In genomic region chr14:120626223-120626935, GRCm38 (mm10) we compare ENCODE assay signal across 11 mouse cellular contexts.
DNase-seq lines count a peak whose midpoint lies in the region; ATAC-seq lines count a peak whose summit lies in the region.
"Had no signal": no experiment of that assay in that cellular context is flagged by ENCODE, and none has a peak within 500 bp of the region (broad histone marks: within the 10 kb centered on the region; RNA-seq: fewer than 3 reads in every experiment).

No protein-coding gene starts in this region.

- no peak overlapping the region for H3K4me3 ChIP-seq in forebrain, embryonic 16.5 days (replicated peaks; ENCODE audit: low read length)
- H3K4me3 ChIP-seq in midbrain, embryonic 14.5 days (replicated peaks; ENCODE audit: low read depth, low read length): no peak overlapping the region
- no peak overlapping the region for H3K4me3 ChIP-seq in liver, embryonic 11.5 days (ENCODE audit: low read depth, low read length)
- H3K4me3 ChIP-seq: embryonic facial prominence, embryonic 13.5 days had no signal

- WGBS in forebrain, embryonic 16.5 days: 58% methylated on average over 9 of the region's 9 CpGs
- WGBS in midbrain, embryonic 14.5 days: 53% methylated on average over 9 of the region's 9 CpGs
- WGBS in liver, embryonic 11.5 days: 86% methylated on average over 9 of the region's 9 CpGs

- H3K27ac ChIP-seq in forebrain, embryonic 16.5 days (ENCODE audit: low read length): no peak overlapping the region; the same call in 1 of the 2 replicates
- H3K27ac ChIP-seq in midbrain, embryonic 14.5 days (replicated peaks; ENCODE audit: low read depth, low read length): peak overlapping the region; percentile 84
- H3K27ac ChIP-seq in liver, embryonic 11.5 days (ENCODE audit: low read depth, low read length): no peak overlapping the region
- H3K27ac ChIP-seq: embryonic facial prominence, embryonic 13.5 days; liver, embryonic 14.5 days had no signal

- DNase-seq in cerebellum, postnatal 10 days: peak; percentile 23 to 43
- no peak for DNase-seq in cerebellum, postnatal 25 days
- DNase-seq in kidney, postnatal 25 days: peak; percentile 40 to 66
- peak; percentile 82 for DNase-seq in midbrain, embryonic 14.5 days
- no peak for DNase-seq in urinary bladder, postnatal 10 days (ENCODE audit: low spot score)
- no peak for DNase-seq in gastrocnemius, adult 8-10 months (ENCODE audit: low spot score in 2 of 2)
- DNase-seq in liver, embryonic 11.5 days (ENCODE audit: low spot score): no peak
- DNase-seq: heart, postnatal 10 days had no signal

- no peak overlapping the region for H3K4me2 ChIP-seq in forebrain, embryonic 16.5 days (ENCODE audit: low read length)
- no peak overlapping the region for H3K4me2 ChIP-seq in midbrain, embryonic 14.5 days (ENCODE audit: low read length)
- no peak overlapping the region for H3K4me2 ChIP-seq in liver, embryonic 11.5 days
- H3K4me2 ChIP-seq: embryonic facial prominence, embryonic 13.5 days had no signal

- H3K4me1 ChIP-seq in forebrain, embryonic 16.5 days (replicated peaks; ENCODE audit: control insufficient read depth, insufficient read depth, low read length): 0 out of 2 replicates have a peak, but pooled peaks cover 4% of the 10 kb centered on the region
- 0 out of 2 replicates have a peak, but pooled peaks cover 7% of the 10 kb centered on the region for H3K4me1 ChIP-seq in midbrain, embryonic 14.5 days (ENCODE audit: control insufficient read depth, insufficient read depth, low read length)
- H3K4me1 ChIP-seq in liver, embryonic 11.5 days (replicated peaks; ENCODE audit: control insufficient read depth, insufficient read depth, low read length): no peaks in the 10 kb centered on the region
- H3K4me1 ChIP-seq: embryonic facial prominence, embryonic 13.5 days had no signal

- ATAC-seq in forebrain, embryonic 16.5 days: peak; percentile 59; the same call in 1 of the 2 replicates
- peak; percentile 55; the same call in 1 of the 2 replicates for ATAC-seq in midbrain, embryonic 14.5 days (ENCODE audit: low FRiP score, low TSS enrichment)
- ATAC-seq in liver, embryonic 11.5 days (replicated peaks; ENCODE audit: low FRiP score): no peak

- no peaks in the 10 kb centered on the region for H3K27me3 ChIP-seq in forebrain, embryonic 16.5 days (replicated peaks; ENCODE audit: control insufficient read depth, insufficient read depth, low read length)
- no peaks in the 10 kb centered on the region for H3K27me3 ChIP-seq in midbrain, embryonic 14.5 days (ENCODE audit: control insufficient read depth, insufficient read depth, low read length)
- no peaks in the 10 kb centered on the region for H3K27me3 ChIP-seq in liver, embryonic 11.5 days (replicated peaks; ENCODE audit: control insufficient read depth, insufficient read depth, low read length)
- H3K27me3 ChIP-seq: embryonic facial prominence, embryonic 13.5 days had no signal

- no peak overlapping the region for H3K9ac ChIP-seq in forebrain, embryonic 16.5 days (replicated peaks; ENCODE audit: low read depth, low read length)
- H3K9ac ChIP-seq in midbrain, embryonic 14.5 days (replicated peaks; ENCODE audit: low read length): no peak overlapping the region
- H3K9ac ChIP-seq in liver, embryonic 11.5 days (ENCODE audit: low read depth, low read length): no peak overlapping the region
- H3K9ac ChIP-seq: embryonic facial prominence, embryonic 13.5 days; liver, embryonic 14.5 days had no signal

- H3K36me3 ChIP-seq in forebrain, embryonic 16.5 days (ENCODE audit: control insufficient read depth, insufficient read depth): no peaks in the 10 kb centered on the region
- H3K36me3 ChIP-seq in midbrain, embryonic 14.5 days (ENCODE audit: control insufficient read depth, insufficient read depth, low read length): no peaks in the 10 kb centered on the region
- no peaks in the 10 kb centered on the region for H3K36me3 ChIP-seq in liver, embryonic 11.5 days (ENCODE audit: control insufficient read depth, insufficient read depth, low read length)
- H3K36me3 ChIP-seq: embryonic facial prominence, embryonic 13.5 days had no signal

- H3K9me3 ChIP-seq in forebrain, embryonic 16.5 days (ENCODE audit: control insufficient read depth, low read length): no peaks in the 10 kb centered on the region
- H3K9me3 ChIP-seq in midbrain, embryonic 14.5 days (ENCODE audit: control insufficient read depth, low read length): no peaks in the 10 kb centered on the region
- H3K9me3 ChIP-seq in liver, embryonic 11.5 days (ENCODE audit: control insufficient read depth, low read length): no peaks in the 10 kb centered on the region
- H3K9me3 ChIP-seq: embryonic facial prominence, embryonic 13.5 days had no signal

Comparison
In these comparisons a context has a peak if more than half of its experiments do, and no peak if none do; other contexts are left out.
1. DNase-seq: peak in cerebellum, postnatal 10 days (2 of 2), kidney, postnatal 25 days (2 of 2) and midbrain, embryonic 14.5 days (single experiment); none in cerebellum, postnatal 25 days (0 of 2), urinary bladder, postnatal 10 days (single experiment), gastrocnemius, adult 8-10 months (0 of 2) and liver, embryonic 11.5 days (single experiment).